Mouse (Mus musculus) lung, postnatal 14 days (tissue): ENCODE results near the gene Gm14214.

Experiments used
- DNase-seq: peaks from one replicate; pipeline ENCODE4 v3.0.0; 2021

Gene Gm14214

DNA sequence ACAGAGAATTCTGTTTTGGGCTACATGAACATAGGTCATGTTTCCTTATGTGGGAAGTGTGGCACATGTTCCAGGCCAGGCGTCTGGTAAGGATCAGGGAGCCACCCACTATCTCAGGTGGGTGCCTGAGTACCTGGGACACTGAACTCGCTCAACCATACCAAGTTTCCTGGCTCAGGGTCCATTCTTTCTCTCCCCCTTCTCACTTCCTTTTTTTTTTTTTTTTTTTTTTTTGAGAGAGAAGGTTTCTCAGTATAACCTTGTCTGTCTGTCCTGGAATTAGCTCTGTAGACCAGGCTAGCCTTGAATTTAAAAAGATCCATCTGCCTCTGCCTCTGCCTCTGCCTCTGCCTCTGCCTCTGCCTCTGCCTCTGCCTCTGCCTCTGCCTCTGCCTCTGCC, 49.5 kb downstream of the Gm14214 start:
- DNase-seq, result no peak
